Mouse (Mus musculus): ENCODE results near the gene Atp9a.

Gene Atp9a

GRCm38 (mm10) chr2:168640460-168640859 lies 101.7 kb downstream of the Atp9a start:
- no peak for DNase-seq (ENCODE audit: low spot score in 2 of 2)

- no peak for DNase-seq (ENCODE audit: low spot score in 2 of 2)
Observed at GRCm38 (mm10) chr2:168634881-168635280, 107.3 kb downstream of the Atp9a start.

DNA sequence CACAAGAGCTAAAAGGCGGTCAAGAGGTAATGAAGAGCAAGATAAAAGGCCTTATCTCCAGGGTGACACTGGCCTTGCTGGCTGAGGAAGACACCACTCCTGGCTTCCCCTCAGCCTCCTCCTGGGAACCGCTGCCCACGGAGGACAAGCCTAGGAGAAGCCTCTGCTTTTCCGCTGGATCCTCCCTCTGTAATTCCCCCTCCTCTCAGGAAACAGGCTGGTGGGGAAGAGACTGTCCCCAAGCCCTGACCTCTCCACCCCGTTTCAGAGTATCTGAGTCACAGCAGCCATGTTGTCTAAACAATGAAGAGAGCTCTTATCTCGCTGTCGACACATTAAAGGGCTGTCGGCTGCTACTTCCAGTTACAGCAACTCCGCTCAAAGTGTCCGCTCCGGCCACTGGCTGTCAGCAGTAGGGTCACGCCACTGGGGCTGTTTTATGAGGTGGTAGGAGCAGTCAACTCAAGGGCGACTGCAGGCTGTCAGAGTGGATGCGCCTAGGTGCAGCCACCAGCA lies 108.8 kb downstream of the Atp9a start:
- no peak for DNase-seq (ENCODE audit: low spot score in 2 of 2)

- no peak for DNase-seq (ENCODE audit: low spot score in 2 of 2)
Observed at GRCm38 (mm10) chr2:168632543-168632942, 109.7 kb downstream of the Atp9a start.

- DNase-seq (ENCODE audit: low spot score in 2 of 2): peak; percentile 63 to 83
Observed at GRCm38 (mm10) chr2:168628787-168629186, 113.4 kb downstream of the Atp9a start.

- no peak for DNase-seq (ENCODE audit: low spot score in 2 of 2)
Observed at GRCm38 (mm10) chr2:168627829-168628770, 114.1 kb downstream of the Atp9a start.

GRCm38 (mm10) chr2:168626385-168626784 lies 115.8 kb downstream of the Atp9a start:
- DNase-seq (ENCODE audit: low spot score in 2 of 2): no peak

DNA sequence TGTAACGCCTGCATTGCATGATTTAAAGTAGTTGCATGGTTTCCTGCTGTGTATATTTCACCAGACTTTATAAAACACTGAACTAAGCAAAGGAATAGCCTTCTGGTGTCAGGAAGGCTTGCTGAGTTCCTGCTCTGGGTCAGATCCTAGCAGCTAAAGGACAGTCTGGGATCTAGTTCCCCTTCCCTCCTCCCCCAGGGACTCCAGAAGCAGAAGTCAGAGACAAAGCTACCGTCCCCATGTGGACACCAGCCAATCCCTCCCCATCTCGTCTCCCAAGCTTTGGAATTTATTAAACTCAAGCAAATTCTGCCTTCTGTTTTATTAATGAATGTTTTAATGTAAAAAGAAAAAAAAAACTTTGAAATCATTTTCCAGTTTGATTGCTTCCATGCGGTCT lies 117.1 kb downstream of the Atp9a start:
- DNase-seq (ENCODE audit: low spot score in 2 of 2): no peak

DNA sequence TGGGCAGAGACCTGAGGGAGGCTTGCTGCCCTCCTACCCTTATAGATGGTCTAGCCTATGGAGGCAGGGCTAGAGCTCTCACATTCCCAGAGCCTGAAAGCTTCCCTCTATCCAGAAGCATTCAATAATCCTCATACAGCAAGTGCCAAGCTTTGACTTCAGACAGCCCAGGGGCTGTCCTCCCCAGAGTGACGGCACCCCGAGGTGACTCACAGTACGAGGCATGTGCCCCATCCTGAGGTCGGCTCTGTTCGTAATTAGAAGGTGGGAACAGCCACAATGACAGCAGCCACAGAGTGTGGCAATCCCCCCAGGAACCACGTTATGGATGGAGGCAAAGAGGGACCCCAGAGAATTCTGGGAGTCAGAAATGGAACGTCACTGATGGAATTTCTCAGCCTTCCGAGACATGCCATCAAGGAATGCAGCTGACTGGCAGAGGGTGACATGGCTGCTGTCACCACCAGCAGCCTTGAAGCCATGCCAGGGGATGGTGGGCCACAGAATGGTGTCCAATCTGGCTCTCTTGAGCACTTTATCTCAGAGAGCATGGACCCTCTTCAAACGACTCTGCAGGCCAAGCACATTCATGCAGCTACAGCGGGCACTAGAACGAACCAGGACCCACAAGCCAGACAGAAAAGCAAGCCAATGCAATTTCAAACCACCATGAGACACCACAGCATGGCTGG lies 121.0 kb downstream of the Atp9a start:
- DNase-seq (ENCODE audit: low spot score in 2 of 2): no peak

- DNase-seq (ENCODE audit: low spot score in 2 of 2): no peak
Observed at GRCm38 (mm10) chr2:168618205-168618717, 123.9 kb downstream of the Atp9a start.

DNA sequence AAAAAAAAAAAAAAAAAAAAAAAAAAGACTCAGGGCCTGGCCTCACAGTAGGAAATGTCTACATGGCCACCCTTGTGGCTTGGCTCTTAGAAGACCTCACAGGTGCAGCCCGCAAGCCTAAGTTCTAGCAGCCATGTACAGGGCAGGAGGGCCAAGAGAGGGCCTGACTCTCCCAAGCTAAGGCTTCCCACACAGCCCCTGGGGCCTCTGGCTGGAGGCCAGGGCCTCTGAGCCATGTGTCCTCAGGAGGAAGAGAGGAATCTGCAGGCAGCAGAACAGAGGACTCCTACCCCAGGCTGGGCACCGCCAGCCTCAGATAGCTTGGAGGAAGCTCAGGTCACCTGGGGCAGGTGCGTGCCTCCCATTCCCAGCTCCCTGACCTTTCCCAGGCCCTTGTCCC lies 127.0 kb downstream of the Atp9a start:
- DNase-seq (ENCODE audit: low spot score in 2 of 2): no peak

GRCm38 (mm10) chr2:168614170-168614872 lies 127.9 kb downstream of the Atp9a start:
- DNase-seq (ENCODE audit: low spot score in 2 of 2): no peak

DNA sequence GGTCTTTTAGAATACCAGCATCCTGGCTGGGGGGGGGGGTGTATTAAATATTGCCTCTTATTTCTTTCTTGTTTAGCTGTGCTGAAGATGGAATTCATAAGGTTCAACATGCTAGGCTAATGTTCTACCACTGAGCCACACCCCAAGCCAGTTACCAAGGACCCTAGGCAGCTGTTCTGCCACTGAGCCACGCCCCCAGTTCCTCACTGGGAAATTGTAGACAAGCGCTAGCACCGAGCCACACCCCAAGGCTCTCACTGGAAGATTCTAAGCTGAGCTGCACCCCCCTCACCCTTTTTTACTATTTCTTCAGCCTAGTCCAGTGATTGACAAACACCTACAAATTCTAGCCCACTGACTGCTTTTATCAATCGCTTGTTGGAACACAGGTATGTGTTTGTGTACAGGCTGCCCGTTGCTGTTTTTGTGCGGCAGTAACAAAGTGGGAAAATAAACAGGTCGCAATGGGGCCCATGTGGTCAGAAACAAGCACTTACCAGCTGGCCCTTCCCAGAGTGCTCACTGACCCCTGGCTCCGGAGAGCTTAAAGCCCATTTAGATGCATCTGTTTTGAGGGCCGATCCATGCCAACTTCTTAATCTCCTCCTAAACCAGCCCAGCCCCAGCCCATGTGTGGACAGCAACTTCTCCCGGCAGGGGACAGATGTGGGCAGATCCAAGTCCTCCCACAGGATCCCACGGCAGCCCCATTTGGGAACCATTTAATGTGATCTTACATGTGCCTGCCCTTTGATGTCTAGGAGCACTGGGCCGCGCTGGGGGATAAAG lies 128.9 kb downstream of the Atp9a start:
- no peak for DNase-seq (ENCODE audit: low spot score in 2 of 2)

DNA sequence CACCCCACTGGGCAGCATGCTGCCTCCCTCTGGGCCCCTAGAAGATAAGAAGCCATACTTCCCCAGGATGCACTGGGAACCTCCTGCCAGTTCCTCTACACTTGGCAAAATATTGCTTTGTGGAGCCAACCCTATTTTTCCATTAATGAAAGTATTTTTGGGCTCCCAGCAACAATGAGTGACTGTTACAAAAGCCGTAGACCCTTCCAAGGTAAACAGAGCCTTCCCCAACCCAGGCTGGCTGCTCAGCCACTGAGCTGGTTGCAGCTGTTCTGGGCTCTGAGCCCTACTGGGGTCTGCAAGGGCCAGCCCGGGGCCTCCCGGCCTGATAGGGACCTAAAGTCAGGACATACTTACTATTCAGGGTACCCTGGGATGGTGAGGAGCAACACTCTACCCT lies 131.3 kb downstream of the Atp9a start:
- DNase-seq (ENCODE audit: low spot score in 2 of 2): no peak

DNA sequence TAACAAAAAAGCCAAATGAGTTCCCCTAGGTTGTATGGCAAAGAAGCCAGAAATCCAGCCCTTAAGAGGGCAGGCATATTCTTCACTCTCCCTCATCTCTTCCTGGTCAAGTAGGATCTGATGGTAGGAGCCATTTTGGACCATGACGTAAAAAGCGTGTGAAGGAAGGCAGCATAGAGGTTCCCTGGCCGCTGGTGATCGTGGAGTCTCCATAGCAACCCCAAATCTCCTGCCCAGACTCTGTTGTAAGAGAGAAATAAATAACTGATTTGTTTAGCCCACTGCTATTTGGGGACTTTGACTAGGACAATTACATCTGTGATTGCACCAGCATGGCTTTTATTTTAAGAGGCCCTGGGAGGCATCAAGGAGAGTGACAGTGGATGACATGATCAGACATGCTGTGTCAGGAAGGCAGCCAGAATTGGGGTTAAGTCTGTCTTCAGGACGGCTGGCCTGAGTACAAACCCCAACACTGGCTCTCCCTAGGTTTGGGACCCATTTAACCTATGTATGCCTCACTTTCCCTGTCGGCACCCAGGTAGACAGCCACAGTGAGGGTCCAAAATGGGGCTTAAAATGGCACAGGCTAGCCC lies 132.5 kb downstream of the Atp9a start:
- no peak for DNase-seq (ENCODE audit: low spot score in 2 of 2)

DNA sequence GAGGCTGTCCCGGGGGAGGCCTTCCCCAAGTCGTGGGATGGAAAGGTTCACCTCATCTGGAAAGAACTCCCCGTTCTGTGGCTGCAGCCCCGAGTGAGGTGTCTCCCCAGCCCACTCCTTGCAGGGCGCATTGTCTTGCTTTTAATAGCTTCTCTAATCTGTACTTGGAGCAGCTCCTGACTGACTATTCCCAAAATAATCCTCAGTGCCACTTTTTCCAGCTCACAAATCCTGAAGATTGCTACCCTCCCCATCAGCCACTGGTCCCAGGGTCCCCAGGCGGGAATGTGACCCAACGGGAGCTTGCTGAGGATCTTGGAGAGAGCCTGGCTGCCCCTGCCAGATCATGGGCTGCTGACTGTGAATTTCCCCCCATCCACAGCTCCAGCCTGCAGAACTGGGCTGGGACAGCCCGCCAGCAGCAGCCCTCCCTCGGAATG lies 134.1 kb downstream of the Atp9a start:
- no peak for DNase-seq (ENCODE audit: low spot score in 2 of 2)

- DNase-seq (ENCODE audit: low spot score in 2 of 2): no peak
Observed at GRCm38 (mm10) chr2:168604655-168605070, 137.5 kb downstream of the Atp9a start.

DNA sequence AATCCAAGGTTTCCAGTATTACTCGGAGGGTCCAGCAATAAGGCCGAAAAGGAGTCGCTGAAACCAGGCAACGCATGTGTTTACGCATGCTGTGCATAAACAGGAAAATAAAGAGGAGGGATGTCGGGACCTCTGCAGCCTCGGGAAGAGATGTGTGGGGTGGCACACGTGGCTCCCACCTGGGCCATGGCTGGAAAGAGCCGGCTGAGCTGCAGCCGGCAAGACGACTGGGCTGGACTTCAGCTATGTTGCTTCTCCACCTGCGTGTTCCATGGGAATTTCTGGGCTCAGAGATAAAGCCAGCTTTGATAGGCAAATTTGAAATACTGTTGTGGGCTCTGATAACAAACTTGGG lies 139.8 kb downstream of the Atp9a start:
- DNase-seq (ENCODE audit: low spot score in 2 of 2): no peak

DNA sequence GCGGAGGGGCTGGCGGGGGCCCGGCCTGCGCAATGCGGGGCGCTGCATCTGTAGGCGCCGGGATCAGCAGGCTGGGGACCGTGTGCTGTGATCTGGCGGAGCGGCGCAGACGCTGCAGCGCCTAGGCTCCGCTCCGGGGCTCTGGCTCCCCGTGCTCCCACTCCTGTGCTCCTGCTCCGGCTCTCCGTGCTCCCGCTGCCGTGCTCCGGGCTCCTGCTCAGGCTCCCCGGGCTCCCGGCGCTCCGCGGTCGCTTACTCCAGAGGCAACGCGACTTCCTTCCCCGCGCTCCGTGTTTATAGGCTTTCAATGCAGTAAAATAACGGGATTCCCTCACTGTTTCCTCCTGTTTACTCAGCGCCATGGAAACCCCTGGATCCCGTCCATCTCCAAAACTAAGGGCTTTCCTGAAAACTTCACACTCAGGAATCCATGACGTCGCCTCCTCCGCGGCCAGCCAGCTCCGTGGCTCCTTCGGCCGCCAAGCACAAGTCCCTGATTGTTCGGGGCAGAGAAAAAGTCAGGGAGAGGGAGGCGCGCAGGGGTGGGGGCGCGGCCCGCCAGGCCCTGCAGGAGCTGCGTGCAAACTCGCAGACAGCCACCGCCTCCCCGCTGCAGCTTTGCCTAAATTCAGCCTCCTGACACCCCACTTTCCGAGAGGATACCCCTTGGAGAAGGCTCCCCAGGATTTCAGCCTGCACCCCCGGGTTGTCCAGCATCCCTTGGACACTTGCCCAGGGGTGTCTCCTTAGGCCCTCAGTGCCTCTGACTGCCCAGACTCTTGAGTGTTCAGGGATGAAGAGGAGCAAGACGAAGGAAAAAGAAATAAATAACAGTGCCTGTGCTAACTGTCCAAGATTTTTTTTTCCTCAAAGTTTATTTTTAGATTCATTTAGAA lies 140.5 kb downstream of the Atp9a start, which contains the start of gene Nfatc2:
Gene Nfatc2, minus strand, starts transcription at position 167 of the 896 bp plus-strand sequence.
- no peak for DNase-seq (ENCODE audit: low spot score in 2 of 2)

Measured in natural killer cell, adult 2 months (primary cell).